Mouse (Mus musculus): Measurements from ENCODE around the gene Atxn1. TPM values are rescaled to one million over a fixed set of nuclear protein-coding genes. Genes with fewer than 3 reads are reported as not detected.
A peak's percentile ranks its signal among the peaks of the same experiment; 100 is the strongest.

Atxn1 gene
- total RNA-seq, 2 experiments from 2014 or later: 43.3 to 46.1 TPM

- DNase-seq: no peak
- intact Hi-C loops (cut with DNase I): no loop called here
Measured at GRCm38 (mm10) chr13:45934085-45934484, 30.7 kb downstream of the Atxn1 start.

DNA sequence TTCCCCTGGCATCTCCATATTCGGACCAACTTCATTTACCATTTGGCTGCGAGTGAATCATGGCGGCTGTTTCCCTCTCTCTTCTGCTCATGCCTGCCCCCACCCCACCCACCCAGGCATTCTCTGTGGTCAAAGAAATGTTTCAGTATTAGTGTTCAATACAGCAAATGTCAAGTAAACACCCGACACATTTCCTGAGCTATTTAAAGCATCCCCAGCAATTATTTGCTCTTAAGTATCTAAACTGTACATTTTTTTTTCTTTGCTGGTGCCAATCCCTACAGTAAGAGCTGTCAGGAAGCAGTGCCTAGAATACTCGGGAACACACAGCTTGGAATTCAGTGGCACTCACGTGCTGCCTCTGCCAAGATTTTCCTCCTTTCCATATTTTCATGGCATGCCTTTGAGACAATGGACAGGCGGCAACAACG lies 32.3 kb downstream of the Atxn1 start:
- intact Hi-C loops (cut with DNase I): no loop called here
- no peak for DNase-seq

DNA sequence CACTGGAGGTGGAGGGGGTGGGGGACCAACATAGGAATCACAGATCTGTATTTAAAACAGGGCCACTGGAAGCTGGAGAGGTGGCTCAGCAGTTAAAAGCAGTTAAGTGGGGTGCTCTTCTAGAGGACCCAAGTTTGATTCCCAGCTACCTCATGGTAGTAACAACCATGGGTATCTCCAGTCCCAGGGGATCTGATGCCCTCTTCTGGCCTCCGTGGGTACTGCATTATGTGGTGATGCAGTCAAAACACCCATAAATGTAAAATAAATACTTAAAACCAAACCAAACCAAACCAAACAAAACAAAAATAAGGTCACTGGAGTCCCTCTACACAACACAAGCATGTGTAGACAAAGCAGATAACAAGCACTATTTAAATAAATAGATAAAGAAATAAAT lies 32.9 kb downstream of the Atxn1 start:
- peak in 1 of 2 experiments; percentile 32 for DNase-seq
- intact Hi-C loops (cut with DNase I): no loop called here

DNA sequence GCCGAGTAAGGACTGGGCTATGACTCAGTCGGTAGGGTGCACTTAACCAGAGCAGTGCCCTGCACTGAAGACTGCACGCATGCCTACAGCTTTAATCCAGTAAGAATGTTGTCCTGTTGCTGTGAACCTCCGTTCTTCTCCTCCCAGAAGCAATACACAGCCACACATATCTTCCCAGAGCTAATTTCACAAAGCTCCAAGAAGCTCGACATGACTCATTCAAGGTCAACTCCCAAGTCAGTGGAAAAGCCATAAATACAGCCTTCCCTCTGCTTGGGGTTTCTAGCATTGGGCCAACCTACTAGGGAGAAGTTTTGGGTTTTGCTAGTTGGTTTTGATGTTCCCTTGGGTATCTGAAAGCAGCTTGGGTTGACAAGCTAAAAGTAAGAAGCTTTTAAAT lies 33.6 kb downstream of the Atxn1 start:
- DNase-seq: no peak
- intact Hi-C loops (cut with DNase I): no loop called here

DNA sequence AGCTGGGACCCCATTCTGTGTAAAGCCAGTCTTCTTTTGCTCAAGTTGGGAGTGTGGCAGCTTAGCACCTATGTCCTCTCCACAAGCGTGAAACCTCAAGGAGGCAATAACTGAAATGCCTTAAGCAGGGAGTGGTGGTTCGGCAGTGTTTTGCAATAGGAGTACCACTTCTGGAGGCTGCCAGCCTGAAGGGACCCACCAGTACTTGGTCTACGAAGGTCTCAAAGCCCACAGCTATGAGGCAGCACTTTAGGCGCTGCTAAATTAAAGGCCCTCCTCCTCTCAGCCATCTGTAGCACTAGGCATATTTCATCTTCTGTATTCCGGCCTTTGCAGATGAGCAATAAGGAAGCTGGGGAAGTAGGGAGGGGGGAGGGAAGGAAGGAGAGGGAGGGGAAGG lies 35.1 kb downstream of the Atxn1 start:
- DNase-seq: no peak
- intact Hi-C loops (cut with DNase I): no loop called here

- intact Hi-C loops (cut with DNase I): no loop called here
- no peak for DNase-seq
Measured at GRCm38 (mm10) chr13:45925294-45925693, 39.5 kb downstream of the Atxn1 start.

DNA sequence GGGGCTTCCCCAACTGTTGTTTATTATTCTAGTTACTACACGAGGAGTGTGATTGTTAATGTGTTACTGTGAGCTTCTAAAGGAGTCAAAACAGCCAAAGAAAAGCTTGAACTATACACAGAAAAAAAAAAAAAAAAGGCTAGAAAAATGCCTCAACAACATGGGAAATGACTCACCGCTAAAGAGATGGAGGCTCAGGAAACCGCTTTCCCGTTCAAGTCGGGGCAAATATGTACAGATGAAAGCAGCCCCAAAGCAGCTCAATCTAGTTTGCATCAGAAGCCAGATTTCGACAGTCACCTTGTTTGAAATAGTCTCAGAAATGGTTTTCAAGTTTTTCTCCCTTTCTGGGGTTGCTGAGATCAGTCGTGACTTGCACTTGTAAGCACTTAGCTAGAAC lies 40.3 kb downstream of the Atxn1 start:
- intact Hi-C loops (cut with DNase I): no loop called here
- no peak for DNase-seq

- intact Hi-C loops (cut with DNase I): no loop called here
- DNase-seq: no peak
Measured at GRCm38 (mm10) chr13:45923086-45923485, 41.7 kb downstream of the Atxn1 start.

DNA sequence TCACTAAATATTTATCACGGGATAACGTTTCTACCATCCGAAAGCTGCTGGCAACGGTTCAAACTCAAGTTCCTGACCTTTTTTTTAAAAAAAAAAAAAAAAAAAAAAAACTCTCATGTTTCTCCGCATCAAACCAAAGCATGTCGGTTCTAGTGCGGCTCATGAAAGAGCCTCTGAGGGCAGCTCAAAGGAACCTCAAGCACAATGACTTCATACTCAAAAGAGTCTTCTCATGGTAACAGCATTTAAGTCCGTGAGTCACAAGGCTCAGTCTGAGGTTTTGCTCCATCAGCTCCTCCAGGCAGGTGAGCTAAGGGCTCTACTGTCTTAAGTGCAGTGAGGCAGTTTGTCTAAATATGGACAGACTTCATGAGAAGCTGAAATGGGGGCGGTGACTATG lies 42.3 kb downstream of the Atxn1 start:
- DNase-seq: no peak
- intact Hi-C loops (cut with DNase I): no loop called here

GRCm38 (mm10) chr13:45918956-45919711 lies 45.7 kb downstream of the Atxn1 start:
- intact Hi-C loops (cut with DNase I): no loop called here
- DNase-seq: no peak

DNA sequence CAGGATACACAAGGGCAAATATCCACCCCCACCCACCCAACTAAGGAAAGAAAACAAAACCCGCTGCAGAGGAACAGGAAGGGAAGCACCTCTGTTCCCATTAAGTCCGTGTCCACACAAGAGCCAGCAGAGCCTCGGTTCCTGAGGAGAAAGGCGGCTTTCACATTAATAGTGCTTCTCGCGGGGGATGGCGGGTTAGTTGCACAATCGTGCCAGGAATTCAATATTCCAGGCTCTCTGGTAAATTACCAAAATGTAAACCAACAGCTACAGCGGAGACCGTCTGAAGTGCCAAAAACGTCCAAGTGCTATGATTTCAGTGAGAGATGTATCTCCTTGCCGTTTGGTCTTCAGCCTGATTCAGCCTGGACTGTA lies 46.8 kb downstream of the Atxn1 start:
- DNase-seq: no peak
- intact Hi-C loops (cut with DNase I): no loop called here

DNA sequence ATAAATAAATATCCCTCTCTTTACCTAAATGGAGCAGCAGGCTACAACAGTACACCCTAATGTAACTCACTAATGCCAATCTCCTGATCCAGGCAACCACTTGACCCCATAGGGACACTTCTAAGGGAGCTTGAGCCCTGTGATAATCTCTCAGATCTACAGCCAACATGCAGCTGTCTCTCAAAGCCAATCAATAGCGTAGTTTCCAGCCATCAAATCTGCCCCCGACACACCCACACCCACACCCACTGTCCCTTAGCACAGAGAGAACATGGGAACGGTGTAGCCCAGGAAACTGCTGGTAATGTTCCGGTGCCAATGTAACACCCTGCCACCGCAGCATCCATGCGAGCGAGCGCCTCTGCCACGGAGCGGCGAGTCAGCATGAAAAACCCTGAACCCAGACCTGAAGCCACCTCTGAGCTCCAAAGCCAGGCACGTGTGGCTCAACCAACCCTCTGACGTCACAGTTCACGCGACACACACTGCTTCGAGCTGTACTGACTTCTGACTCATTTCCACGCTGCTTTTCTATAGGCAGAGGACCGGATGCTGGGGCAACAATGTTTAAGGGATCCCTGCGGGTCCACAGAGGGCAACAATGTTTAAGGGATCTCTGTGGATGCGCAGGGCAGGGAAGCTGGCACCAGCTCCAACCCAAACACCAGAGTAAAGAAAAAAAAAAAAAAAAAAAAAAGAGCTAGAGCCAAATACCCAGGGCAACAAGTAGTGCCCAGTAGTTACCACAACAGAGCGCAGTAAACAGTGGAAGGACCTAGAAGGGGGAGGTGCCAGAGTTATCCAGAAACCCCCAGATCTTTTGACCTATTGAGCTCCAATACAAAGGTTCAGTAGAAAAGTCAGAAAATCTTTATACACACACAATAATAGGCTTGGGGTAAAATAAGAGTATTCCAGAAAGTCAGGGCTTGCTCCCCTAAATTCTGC lies 47.5 kb downstream of the Atxn1 start:
- no peak for DNase-seq
- intact Hi-C loops (cut with DNase I): no loop called here

GRCm38 (mm10) chr13:45915921-45916320 lies 48.9 kb downstream of the Atxn1 start:
- intact Hi-C loops (cut with DNase I): no loop called here
- no peak for DNase-seq

- DNase-seq: no peak
- intact Hi-C loops (cut with DNase I): no loop called here
Measured at GRCm38 (mm10) chr13:45915026-45915425, 49.8 kb downstream of the Atxn1 start.

DNA sequence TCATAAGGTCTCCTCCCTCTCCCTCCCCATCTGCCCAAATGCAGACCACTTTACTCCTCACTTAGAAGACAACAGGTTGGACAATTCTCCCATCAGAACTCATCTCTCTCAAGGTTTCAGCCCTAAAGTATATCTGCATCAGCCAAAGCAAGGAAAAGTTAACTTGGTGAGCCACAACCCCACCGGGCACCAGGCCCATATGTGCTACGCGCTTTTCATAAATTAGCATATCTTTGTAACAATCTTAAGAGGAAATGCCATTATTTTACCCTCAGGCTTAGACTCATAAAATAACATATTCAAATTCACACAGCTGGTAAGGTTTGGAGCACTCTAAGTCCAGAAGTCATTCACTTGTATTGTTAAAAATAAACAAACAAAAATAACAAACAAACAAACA lies 50.7 kb downstream of the Atxn1 start:
- no peak for DNase-seq
- intact Hi-C loops (cut with DNase I): no loop called here

- intact Hi-C loops (cut with DNase I): no loop called here
Measured at GRCm38 (mm10) chr13:45911848-45912247, 53.0 kb downstream of the Atxn1 start.

DNA sequence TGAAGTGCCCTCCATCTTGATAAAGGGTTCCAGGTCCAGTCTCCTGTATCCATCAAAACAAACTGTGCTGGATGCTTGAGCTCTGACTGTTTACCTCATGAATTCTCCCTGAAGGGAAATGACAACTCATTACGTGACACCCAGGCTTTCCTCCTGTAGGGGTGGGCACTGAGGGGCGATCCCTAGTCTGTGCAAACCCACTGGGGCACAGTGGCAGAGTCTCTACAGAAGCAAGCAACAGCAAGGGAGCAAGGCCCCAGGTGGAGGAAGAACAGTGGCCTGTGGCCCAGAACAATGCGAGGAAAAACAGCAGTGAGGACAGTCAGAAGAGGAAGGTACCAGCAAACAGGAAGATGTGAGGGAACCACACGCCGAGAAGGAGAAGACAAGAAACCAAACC lies 53.7 kb downstream of the Atxn1 start:
- intact Hi-C loops (cut with DNase I): no loop called here
- DNase-seq: no peak

More at GRCm38 (mm10) chr13:45911848-45912247, 53.0 kb downstream of the Atxn1 start:
- DNase-seq: no peak

DNA sequence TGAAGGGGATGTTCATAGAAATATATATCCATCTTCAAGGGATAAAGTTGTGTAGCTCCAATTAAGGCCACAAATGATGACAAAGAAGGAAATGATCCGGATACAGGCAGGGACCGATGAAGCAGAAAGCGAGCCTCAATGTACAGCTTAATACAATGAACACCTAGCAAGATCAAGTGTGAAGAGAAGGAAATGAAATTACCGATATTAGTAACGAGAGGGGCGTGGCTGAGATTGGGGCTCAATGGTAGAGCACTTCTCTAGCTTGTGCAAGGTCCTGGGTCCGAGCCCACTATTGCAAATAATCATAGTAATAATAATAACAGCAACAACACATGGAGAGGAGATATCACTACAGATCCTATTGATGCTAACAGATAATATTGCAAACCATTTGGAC lies 54.5 kb downstream of the Atxn1 start:
- DNase-seq: no peak
- intact Hi-C loops (cut with DNase I): no loop called here

DNA sequence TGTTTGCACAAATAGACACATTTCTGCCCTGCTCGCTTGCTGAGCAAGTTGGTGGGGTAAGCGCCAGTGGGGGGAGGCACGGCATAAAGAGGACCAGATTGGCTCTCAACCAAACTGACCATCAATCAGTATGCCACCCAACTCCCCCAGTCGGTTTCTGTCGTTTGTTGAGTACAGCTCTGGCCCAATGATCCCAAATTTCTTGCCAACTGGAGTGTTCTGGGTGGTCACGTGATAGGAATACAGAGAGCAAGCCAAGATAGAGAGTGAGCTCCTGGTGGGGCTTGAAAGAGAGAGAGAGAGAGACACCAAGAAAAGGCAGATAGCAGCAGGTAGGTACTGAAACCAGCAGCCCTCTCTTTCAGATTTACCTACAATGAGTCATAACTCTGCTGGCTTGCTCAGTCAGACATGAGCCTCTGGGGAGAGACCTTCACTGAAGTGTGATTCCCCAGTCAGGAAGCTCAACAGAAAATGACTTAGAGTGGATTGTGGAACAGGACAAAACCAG lies 57.6 kb downstream of the Atxn1 start:
- intact Hi-C loops (cut with DNase I): no loop called here
- peak in 1 of 2 experiments; percentile 26 for DNase-seq

- intact Hi-C loops (cut with DNase I): no loop called here
- no peak for DNase-seq
Measured at GRCm38 (mm10) chr13:45906438-45907166, 58.2 kb downstream of the Atxn1 start.

- intact Hi-C loops (cut with DNase I): no loop called here
- no peak for DNase-seq
Measured at GRCm38 (mm10) chr13:45904955-45905354, 59.9 kb downstream of the Atxn1 start.
